Mouse (Mus musculus): ENCODE data around the gene Notch4. TPM values are rescaled to one million over a fixed set of nuclear protein-coding genes. Genes with fewer than 3 reads are reported as not detected.

Notch4 gene
- polyA plus RNA-seq, 1 experiment = 16.7 TPM

DNA sequence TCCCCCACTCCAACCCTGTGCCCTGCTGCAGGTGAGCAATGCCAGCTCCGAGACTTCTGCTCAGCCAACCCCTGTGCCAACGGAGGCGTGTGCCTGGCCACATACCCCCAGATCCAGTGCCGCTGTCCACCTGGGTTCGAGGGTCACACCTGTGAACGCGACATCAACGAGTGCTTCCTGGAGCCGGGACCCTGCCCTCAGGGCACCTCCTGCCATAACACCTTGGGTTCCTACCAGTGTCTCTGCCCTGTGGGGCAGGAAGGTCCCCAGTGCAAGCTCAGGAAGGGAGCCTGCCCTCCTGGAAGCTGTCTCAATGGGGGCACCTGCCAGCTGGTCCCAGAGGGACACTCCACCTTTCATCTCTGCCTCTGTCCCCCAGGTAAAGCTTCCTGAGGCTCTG is 3.2 kb downstream of the Notch4 start:
- Histone ChIP-seq H3K27me3 (ENCODE audit: control insufficient read depth, insufficient read depth, low read length) (no peaks in the 10 kb centered on the region), H3K36me3 (ENCODE audit: control insufficient read depth, insufficient read depth, low read length) (no peaks in the 10 kb centered on the region), H3K4me1 (ENCODE audit: control insufficient read depth, insufficient read depth, insufficient read length, low read length) (peaks cover 17% of the 10 kb centered on the region), H3K4me3 (ENCODE audit: low read depth, low read length) (no peak overlapping the region), H3K27ac (ENCODE audit: insufficient read depth, low read depth, low read length) (no peak overlapping the region)
- 25% methylated on average over 9 of the region's 9 CpGs for WGBS
- TF ChIP-seq CTCF (IDR thresholded peaks at IDR 0.05; ENCODE audit: extremely low read depth, insufficient read length, insufficient replicate concordance, low read depth, low read length) (no peak), POLR2A (IDR thresholded peaks at IDR 0.05; ENCODE audit: low read depth, low read length) (no peak)

DNA sequence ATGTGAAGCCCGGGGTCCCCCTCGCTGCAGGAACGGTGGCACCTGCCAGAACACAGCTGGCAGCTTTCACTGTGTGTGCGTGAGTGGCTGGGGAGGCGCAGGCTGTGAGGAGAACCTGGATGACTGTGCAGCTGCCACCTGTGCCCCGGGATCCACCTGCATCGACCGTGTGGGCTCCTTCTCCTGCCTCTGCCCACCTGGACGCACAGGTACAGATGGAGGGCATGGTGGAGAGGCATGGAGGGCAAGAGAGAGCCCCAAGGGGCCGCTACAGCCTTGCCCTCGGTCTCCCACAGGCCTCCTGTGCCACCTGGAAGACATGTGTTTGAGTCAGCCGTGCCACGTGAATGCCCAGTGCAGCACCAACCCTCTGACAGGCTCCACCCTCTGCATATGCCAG is 4.4 kb downstream of the Notch4 start:
- peaks cover 18% of the 10 kb centered on the region for H3K4me1 ChIP-seq (ENCODE audit: control insufficient read depth, insufficient read depth, insufficient read length, low read length)
- H3K27ac ChIP-seq (ENCODE audit: insufficient read depth, low read depth, low read length) = no peak overlapping the region
- no peak for TF ChIP-seq POLR2A (IDR thresholded peaks at IDR 0.05; ENCODE audit: low read depth, low read length)
- TF ChIP-seq CTCF (IDR thresholded peaks at IDR 0.05; ENCODE audit: extremely low read depth, insufficient read length, insufficient replicate concordance, low read depth, low read length) = no peak
- 37% methylated on average over 13 of the region's 13 CpGs for WGBS
- no peaks in the 10 kb centered on the region for H3K36me3 ChIP-seq (ENCODE audit: control insufficient read depth, insufficient read depth, low read length)
- H3K27me3 ChIP-seq (ENCODE audit: control insufficient read depth, insufficient read depth, low read length) = no peaks in the 10 kb centered on the region
- no peak overlapping the region for H3K4me3 ChIP-seq (ENCODE audit: low read depth, low read length)

DNA sequence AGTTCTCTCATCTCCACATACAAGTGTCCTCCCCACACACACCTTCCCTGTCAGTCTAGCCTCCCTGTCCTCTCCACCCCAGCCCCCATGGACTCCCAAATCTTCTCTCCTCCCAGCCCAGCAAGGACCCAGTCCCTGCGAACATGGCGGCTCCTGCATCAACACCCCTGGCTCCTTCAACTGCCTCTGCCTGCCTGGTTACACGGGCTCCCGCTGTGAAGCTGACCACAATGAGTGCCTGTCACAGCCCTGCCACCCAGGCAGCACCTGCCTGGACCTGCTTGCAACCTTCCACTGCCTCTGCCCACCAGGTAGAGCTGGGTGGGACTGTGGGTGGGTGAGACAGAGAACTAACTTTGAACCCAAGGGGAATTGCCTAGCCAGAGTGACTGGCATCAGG is 5.9 kb downstream of the Notch4 start:
- H3K27me3 ChIP-seq (ENCODE audit: control insufficient read depth, insufficient read depth, low read length) = no peaks in the 10 kb centered on the region
- no peak overlapping the region for H3K4me3 ChIP-seq (ENCODE audit: low read depth, low read length)
- peaks cover 18% of the 10 kb centered on the region for H3K4me1 ChIP-seq (ENCODE audit: control insufficient read depth, insufficient read depth, insufficient read length, low read length)
- TF ChIP-seq CTCF (IDR thresholded peaks at IDR 0.05; ENCODE audit: extremely low read depth, insufficient read length, insufficient replicate concordance, low read depth, low read length) = no peak
- no peak for TF ChIP-seq POLR2A (IDR thresholded peaks at IDR 0.05; ENCODE audit: low read depth, low read length)
- no peak overlapping the region for H3K27ac ChIP-seq (ENCODE audit: insufficient read depth, low read depth, low read length)
- WGBS = 91% methylated on average over 4 of the region's 4 CpGs
- H3K36me3 ChIP-seq (ENCODE audit: control insufficient read depth, insufficient read depth, low read length) = no peaks in the 10 kb centered on the region

GRCm38 (mm10) chr17:34571875-34572274 is 7.8 kb downstream of the Notch4 start:
- Histone ChIP-seq H3K4me3 (ENCODE audit: low read depth, low read length) (no peak overlapping the region), H3K36me3 (ENCODE audit: control insufficient read depth, insufficient read depth, low read length) (no peaks in the 10 kb centered on the region), H3K4me1 (ENCODE audit: control insufficient read depth, insufficient read depth, insufficient read length, low read length) (peaks cover 28% of the 10 kb centered on the region), H3K27me3 (ENCODE audit: control insufficient read depth, insufficient read depth, low read length) (no peaks in the 10 kb centered on the region), H3K27ac (ENCODE audit: insufficient read depth, low read depth, low read length) (no peak overlapping the region)
- TF ChIP-seq CTCF (IDR thresholded peaks at IDR 0.05; ENCODE audit: extremely low read depth, insufficient read length, insufficient replicate concordance, low read depth, low read length) = peak; percentile 68; the same call in 1 of the 2 replicates
- no peak for TF ChIP-seq POLR2A (IDR thresholded peaks at IDR 0.05; ENCODE audit: low read depth, low read length)
- 43% methylated on average over 5 of the region's 5 CpGs for WGBS

GRCm38 (mm10) chr17:34572361-34572760 is 8.3 kb downstream of the Notch4 start:
- no peak overlapping the region for H3K4me3 ChIP-seq (ENCODE audit: low read depth, low read length)
- no peaks in the 10 kb centered on the region for H3K36me3 ChIP-seq (ENCODE audit: control insufficient read depth, insufficient read depth, low read length)
- TF ChIP-seq CTCF (IDR thresholded peaks at IDR 0.05; ENCODE audit: extremely low read depth, insufficient read length, insufficient replicate concordance, low read depth, low read length) = no peak
- no peak for TF ChIP-seq POLR2A (IDR thresholded peaks at IDR 0.05; ENCODE audit: low read depth, low read length)
- 51% methylated on average over 15 of the region's 15 CpGs for WGBS
- H3K4me1 ChIP-seq (ENCODE audit: control insufficient read depth, insufficient read depth, insufficient read length, low read length) = peaks cover 27% of the 10 kb centered on the region
- H3K27me3 ChIP-seq (ENCODE audit: control insufficient read depth, insufficient read depth, low read length) = no peaks in the 10 kb centered on the region
- H3K27ac ChIP-seq (ENCODE audit: insufficient read depth, low read depth, low read length) = no peak overlapping the region

DNA sequence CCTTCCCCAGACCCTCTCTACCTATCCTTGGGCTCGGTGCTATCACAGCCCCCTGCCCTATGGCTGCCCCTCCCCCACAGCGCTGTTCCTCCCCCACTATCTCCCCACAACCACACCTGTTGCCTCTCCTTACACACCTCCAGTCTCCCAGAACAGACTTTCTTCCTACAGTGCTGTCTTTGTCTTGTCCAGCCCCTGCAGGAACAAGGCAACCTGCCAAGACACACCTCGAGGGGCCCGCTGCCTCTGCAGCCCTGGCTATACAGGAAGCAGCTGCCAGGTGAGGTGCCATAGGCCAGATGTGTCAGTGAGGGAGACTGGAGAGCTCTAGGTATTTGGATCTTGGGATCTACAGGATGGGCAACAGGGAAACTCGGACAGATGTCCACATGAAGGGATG is 12.5 kb downstream of the Notch4 start:
- Histone ChIP-seq H3K4me3 (ENCODE audit: low read depth, low read length) (no peak overlapping the region), H3K27me3 (ENCODE audit: control insufficient read depth, insufficient read depth, low read length) (no peaks in the 10 kb centered on the region), H3K36me3 (ENCODE audit: control insufficient read depth, insufficient read depth, low read length) (no peaks in the 10 kb centered on the region), H3K4me1 (ENCODE audit: control insufficient read depth, insufficient read depth, insufficient read length, low read length) (peaks cover 27% of the 10 kb centered on the region), H3K27ac (ENCODE audit: insufficient read depth, low read depth, low read length) (peak overlapping the region; percentile 57)
- whole genome bisulfite sequencing = 27% methylated on average over 5 of the region's 5 CpGs
- TF ChIP-seq CTCF (IDR thresholded peaks at IDR 0.05; ENCODE audit: extremely low read depth, insufficient read length, insufficient replicate concordance, low read depth, low read length) (no peak), POLR2A (IDR thresholded peaks at IDR 0.05; ENCODE audit: low read depth, low read length) (no peak)

DNA sequence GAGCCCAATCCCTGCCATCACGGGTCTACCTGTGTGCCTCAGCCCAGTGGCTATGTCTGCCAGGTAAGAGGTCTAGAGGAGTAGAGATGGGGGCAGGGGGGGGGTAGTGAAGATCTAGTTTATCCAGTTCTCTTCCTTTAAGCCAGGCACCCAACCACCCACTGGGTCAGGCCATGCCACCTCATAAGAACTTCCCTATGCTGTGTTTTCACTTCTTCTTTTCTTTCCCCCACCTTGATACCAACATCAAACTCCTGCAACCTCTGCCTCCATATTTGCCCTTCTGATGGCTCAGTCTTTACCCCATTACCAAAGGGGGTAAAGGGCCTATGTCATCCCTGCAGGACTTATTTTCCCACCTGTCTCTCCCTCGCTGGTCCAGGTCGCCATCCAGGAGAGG is 14.0 kb downstream of the Notch4 start:
- WGBS = 91% methylated on average over 3 of the region's 3 CpGs
- TF ChIP-seq CTCF (IDR thresholded peaks at IDR 0.05; ENCODE audit: extremely low read depth, insufficient read length, insufficient replicate concordance, low read depth, low read length) (no peak), POLR2A (IDR thresholded peaks at IDR 0.05; ENCODE audit: low read depth, low read length) (no peak)
- no peaks in the 10 kb centered on the region for H3K36me3 ChIP-seq (ENCODE audit: control insufficient read depth, insufficient read depth, low read length)
- no peak overlapping the region for H3K4me3 ChIP-seq (ENCODE audit: low read depth, low read length)
- no peak overlapping the region for H3K27ac ChIP-seq (ENCODE audit: insufficient read depth, low read depth, low read length)
- H3K27me3 ChIP-seq (ENCODE audit: control insufficient read depth, insufficient read depth, low read length) = no peaks in the 10 kb centered on the region
- H3K4me1 ChIP-seq (ENCODE audit: control insufficient read depth, insufficient read depth, insufficient read length, low read length) = peaks cover 27% of the 10 kb centered on the region

- TF ChIP-seq POLR2A (IDR thresholded peaks at IDR 0.05; ENCODE audit: low read depth, low read length) = no peak
- no peak for TF ChIP-seq CTCF (IDR thresholded peaks at IDR 0.05; ENCODE audit: extremely low read depth, insufficient read length, insufficient replicate concordance, low read depth, low read length)
- no peaks in the 10 kb centered on the region for H3K27me3 ChIP-seq (ENCODE audit: control insufficient read depth, insufficient read depth, low read length)
- no peaks in the 10 kb centered on the region for H3K36me3 ChIP-seq (ENCODE audit: control insufficient read depth, insufficient read depth, low read length)
- no peak overlapping the region for H3K27ac ChIP-seq (ENCODE audit: insufficient read depth, low read depth, low read length)
- H3K4me3 ChIP-seq (ENCODE audit: low read depth, low read length) = no peak overlapping the region
- H3K4me1 ChIP-seq (ENCODE audit: control insufficient read depth, insufficient read depth, insufficient read length, low read length) = peaks cover 9% of the 10 kb centered on the region
- WGBS = 91% methylated on average over 12 of the region's 12 CpGs
Measured at GRCm38 (mm10) chr17:34582528-34582927, 18.5 kb downstream of the Notch4 start.

Measured in small intestine, adult 2 months (tissue).